Mouse (Mus musculus): Measurements from ENCODE around the gene 9930022D16Rik.

DNA sequence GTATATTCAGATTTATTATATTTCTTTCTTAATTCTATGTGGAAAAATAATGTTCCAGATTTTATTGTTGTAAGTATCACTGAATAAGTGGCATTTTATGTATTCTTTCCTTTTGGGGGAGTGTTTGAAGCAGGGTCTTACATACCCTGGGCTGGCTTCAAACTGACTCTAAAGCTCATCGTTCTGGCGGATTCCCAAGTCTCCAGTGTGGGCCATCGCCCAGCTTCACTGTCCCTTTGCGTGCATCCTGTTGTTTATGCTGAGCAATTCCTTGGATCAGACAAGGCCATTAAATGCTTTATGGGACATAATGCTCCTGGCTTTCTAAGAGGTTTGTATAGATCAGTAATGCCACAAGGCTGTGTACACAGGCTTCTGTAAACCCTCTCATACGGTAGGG, 24.7 kb upstream of the 9930022D16Rik start:
- TF ChIP-seq GATA1 (IDR thresholded peaks at IDR 0.05; ENCODE audit: borderline replicate concordance, low read length) (no peak), FLI1 (IDR thresholded peaks at IDR 0.05; ENCODE audit: low read length) (no peak)
